Mouse (Mus musculus) spleen, adult 2 months (tissue): ENCODE measurements around the gene Phf6. TPM values are rescaled to one million over a fixed set of nuclear protein-coding genes. Genes with fewer than 3 reads are reported as not detected.
A peak's percentile ranks its signal among the peaks of the same experiment; 100 is the strongest.

Experiments used
- DNase-seq, 2 experiments: peaks; one replicate each; pipeline versions ENCODE4 v3.0.0 to v3.0.0-alpha.2; 2012 to 2021; ENCODE audit warnings: low spot score in 2 of 2, low read depth in 1 of 2
- H3K27ac ChIP-seq: fragments of 200-500 bp; 2 replicates; pipeline ENCODE4 v1.5.1; 2012; ENCODE audit warnings: low read length, inconsistent platforms; ENCODE audit not compliant: insufficient read depth
- H3K27me3 ChIP-seq: fragments of 200-500 bp; 2 replicates; pipeline ENCODE4 v1.6.1; 2012; ENCODE audit warnings: mild to moderate bottlenecking, moderate library complexity, low read length, inconsistent platforms; ENCODE audit not compliant: control insufficient read depth, insufficient read depth
- H3K36me3 ChIP-seq: fragments of 200-500 bp; 2 replicates; pipeline ENCODE4 v1.6.1; 2012; ENCODE audit warnings: mild to moderate bottlenecking, low read length, inconsistent platforms; ENCODE audit not compliant: control insufficient read depth, insufficient read depth
- H3K4me1 ChIP-seq: fragments of 200-500 bp; 2 replicates; pipeline ENCODE4 v1.6.1; 2011; ENCODE audit warnings: inconsistent platforms; ENCODE audit not compliant: control insufficient read depth, insufficient read depth, insufficient read length
- H3K4me3 ChIP-seq: fragments of 200-500 bp; 2 replicates; pipeline ENCODE4 v1.5.1; 2011; ENCODE audit warnings: mild to moderate bottlenecking, inconsistent platforms; ENCODE audit not compliant: insufficient read depth, insufficient read length; ENCODE audit errors: extremely low read depth
- CTCF ChIP-seq: fragments of 200-500 bp; IDR thresholded peaks from 2 replicates; pipeline ENCODE4 v1.5.1; 2011; ENCODE audit warnings: mild to moderate bottlenecking, inconsistent platforms; ENCODE audit not compliant: insufficient read depth, insufficient read length, insufficient replicate concordance; ENCODE audit errors: extremely low read depth
- POLR2A ChIP-seq: fragments of 200-500 bp; IDR thresholded peaks from 2 replicates; pipeline ENCODE4 v1.6.1; 2011; ENCODE audit warnings: low read depth, low read length, inconsistent platforms
- WGBS: fragments of 180-500 bp; shearing (Covaris S2); methylation state at CpG from one replicate; pipeline ENCODE4 v1.1.7; 2018; 5-methylcytosine and 5-hydroxymethylcytosine counted together
- polyA plus RNA-seq: library from polyadenylated mRNA; depleted of rRNA; stranded (reverse); fragments of >200 nt; gene quantifications from 2 replicates; pipeline ENCODE4 v1.2.3, GENCODE M21; 2012

Phf6 gene
- polyA plus RNA-seq, 1 experiment: 1.5 TPM

DNA sequence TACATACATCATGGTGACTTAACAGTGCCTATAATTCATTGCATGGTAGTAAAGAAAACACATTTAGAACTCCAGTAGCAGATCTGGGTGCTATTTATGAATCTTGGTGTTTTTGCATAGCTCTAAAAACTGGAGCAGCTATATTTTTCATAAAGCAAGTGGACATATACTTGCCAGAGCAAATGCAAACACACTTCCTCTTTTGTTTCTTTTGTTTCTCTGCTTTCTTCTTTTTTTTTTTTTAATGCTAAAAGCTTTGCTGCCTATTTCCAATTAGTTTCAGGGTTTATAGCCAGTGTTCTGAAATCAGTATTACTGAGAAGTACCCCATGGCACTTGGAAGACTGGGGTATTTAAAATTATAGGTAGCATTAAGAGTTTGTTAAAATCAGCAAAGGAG, 2.6 kb downstream of the Phf6 start:
- Histone ChIP-seq H3K27me3 (no peaks in the 10 kb centered on the region), H3K36me3 (no peaks in the 10 kb centered on the region), H3K4me1 (no peaks in the 10 kb centered on the region), H3K27ac (no peak overlapping the region), H3K4me3 (no peak overlapping the region)
- DNase-seq: no peak
- TF ChIP-seq CTCF: no peak
- no peak for TF ChIP-seq POLR2A

DNA sequence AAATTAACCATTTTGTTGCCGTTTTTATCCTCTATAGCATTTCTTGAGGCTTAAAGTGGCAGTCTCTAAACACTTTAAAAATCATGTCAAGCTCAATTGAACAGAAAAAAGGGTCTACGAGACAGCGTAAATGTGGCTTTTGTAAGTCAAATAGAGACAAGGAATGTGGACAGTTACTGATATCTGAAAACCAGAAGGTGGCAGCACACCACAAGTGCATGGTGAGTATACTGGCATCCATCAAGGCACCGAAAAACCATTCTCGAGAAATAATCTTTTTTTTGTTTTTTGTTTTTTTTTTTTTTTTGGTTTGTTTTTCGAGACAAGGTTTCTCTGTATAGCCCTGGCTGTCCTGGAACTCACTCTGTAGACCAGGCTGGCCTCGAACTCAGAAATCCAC, 4.5 kb downstream of the Phf6 start:
- no peaks in the 10 kb centered on the region; the same call in 1 of the 2 replicates for H3K4me1 ChIP-seq
- TF ChIP-seq CTCF (no peak), POLR2A (no peak)
- H3K27ac ChIP-seq: no peak overlapping the region
- DNase-seq: no peak
- WGBS: 67% methylated on average over 7 of the region's 7 CpGs
- H3K27me3 ChIP-seq: no peaks in the 10 kb centered on the region
- H3K36me3 ChIP-seq: no peaks in the 10 kb centered on the region
- no peak overlapping the region for H3K4me3 ChIP-seq

DNA sequence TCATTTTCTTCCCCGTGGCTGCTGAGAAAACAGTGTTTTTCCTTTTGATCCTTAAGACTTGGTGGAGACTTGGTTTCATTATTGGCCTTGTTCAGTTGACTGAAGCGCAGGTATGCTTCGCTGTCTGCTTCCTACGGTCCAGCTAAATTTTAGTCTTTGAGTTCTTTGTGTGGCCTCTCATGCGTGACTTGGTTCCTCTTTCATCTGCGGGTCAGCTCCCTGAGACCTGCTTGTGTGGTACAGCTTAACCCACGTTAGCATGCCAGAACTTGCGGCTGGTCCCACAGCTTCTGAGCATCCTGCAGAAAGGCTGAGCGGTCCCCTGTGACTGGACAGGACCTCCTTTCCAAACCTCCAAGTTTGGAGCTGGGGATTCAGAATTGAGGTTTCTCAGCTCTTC, 14.7 kb downstream of the Phf6 start:
- 57% methylated on average over 9 of the region's 9 CpGs for WGBS
- TF ChIP-seq CTCF (no peak), POLR2A (no peak)
- H3K27me3 ChIP-seq: no peaks in the 10 kb centered on the region
- no peaks in the 10 kb centered on the region for H3K36me3 ChIP-seq
- peak; percentile 18 to 52 for DNase-seq
- H3K4me3 ChIP-seq: no peak overlapping the region
- H3K4me1 ChIP-seq: peaks cover 2% of the 10 kb centered on the region; the same call in 1 of the 2 replicates
- H3K27ac ChIP-seq: peak overlapping the region; percentile 42; the same call in 1 of the 2 replicates

- Histone ChIP-seq H3K27me3 (no peaks in the 10 kb centered on the region), H3K4me1 (peaks cover 2% of the 10 kb centered on the region; the same call in 1 of the 2 replicates), H3K27ac (no peak overlapping the region), H3K4me3 (no peak overlapping the region), H3K36me3 (no peaks in the 10 kb centered on the region)
- WGBS: 14% methylated on average over 1 of the region's 1 CpGs
- TF ChIP-seq POLR2A: no peak
- TF ChIP-seq CTCF: peak; percentile 14; the same call in 1 of the 2 replicates
- peak; percentile 15 to 23 for DNase-seq
Measured at GRCm38 (mm10) chrX:52928883-52929282, 16.8 kb downstream of the Phf6 start.

DNA sequence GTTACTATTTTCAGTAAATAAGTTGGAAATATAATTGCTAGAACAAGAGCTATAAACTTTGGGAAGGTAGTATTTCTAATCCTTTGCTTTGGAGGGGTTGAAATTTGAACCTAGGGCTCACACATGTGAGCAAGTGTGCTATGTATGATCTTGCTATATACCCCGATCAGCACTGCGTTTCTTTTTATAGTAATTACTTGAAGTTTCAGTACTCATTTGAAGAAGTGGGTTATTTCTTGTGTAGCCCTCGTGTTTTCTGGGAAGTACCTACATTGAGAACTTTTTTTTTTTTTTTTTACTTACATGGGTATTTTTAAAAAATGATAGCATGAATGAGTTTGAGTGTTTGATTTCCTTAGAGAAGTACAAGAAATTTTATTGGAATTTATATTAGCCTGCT, 17.7 kb downstream of the Phf6 start:
- Histone ChIP-seq H3K4me3 (no peak overlapping the region), H3K4me1 (peaks cover 2% of the 10 kb centered on the region; the same call in 1 of the 2 replicates), H3K27ac (no peak overlapping the region), H3K27me3 (no peaks in the 10 kb centered on the region), H3K36me3 (no peaks in the 10 kb centered on the region)
- WGBS: 48% methylated on average over 3 of the region's 3 CpGs
- DNase-seq: no peak
- TF ChIP-seq POLR2A (no peak), CTCF (no peak)

DNA sequence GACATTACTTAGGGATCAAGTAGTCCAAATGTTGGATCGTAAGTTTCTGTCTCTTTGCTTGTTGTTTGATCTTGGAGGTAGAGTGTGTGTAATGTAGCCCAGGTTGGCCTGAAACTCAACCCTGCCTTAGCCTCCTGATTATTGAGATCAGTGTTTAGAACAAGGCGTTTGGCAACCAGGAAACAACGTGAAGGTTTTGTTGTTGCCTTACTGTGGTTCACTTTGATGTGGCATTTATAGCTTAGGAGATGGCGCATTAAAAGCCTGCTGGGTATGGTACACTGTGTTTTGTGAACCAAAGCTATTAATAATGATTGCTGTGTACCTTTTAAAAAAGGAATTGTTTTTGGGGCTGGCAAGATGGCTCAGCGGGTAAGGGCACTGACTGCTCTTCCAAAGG, 18.1 kb downstream of the Phf6 start:
- 69% methylated on average over 5 of the region's 5 CpGs for WGBS
- Histone ChIP-seq H3K4me3 (no peak overlapping the region), H3K4me1 (peaks cover 2% of the 10 kb centered on the region; the same call in 1 of the 2 replicates), H3K27ac (no peak overlapping the region), H3K27me3 (no peaks in the 10 kb centered on the region), H3K36me3 (no peaks in the 10 kb centered on the region)
- peak in 1 of 2 experiments; percentile 12 for DNase-seq
- TF ChIP-seq CTCF: no peak
- no peak for TF ChIP-seq POLR2A

- no peak for TF ChIP-seq CTCF
- H3K4me1 ChIP-seq: peaks cover 2% of the 10 kb centered on the region; the same call in 1 of the 2 replicates
Measured at GRCm38 (mm10) chrX:52932161-52932560, 20.1 kb downstream of the Phf6 start.

More at GRCm38 (mm10) chrX:52932161-52932560, 20.1 kb downstream of the Phf6 start:
- 91% methylated on average over 1 of the region's 1 CpGs for WGBS
- no peak for DNase-seq
- no peaks in the 10 kb centered on the region for H3K36me3 ChIP-seq
- H3K27ac ChIP-seq: no peak overlapping the region
- H3K4me3 ChIP-seq: no peak overlapping the region
- H3K27me3 ChIP-seq: no peaks in the 10 kb centered on the region
